Mouse (Mus musculus) stomach, embryonic 14.5 days (tissue): Measurements from ENCODE around the gene Gm21680. TPM values are rescaled to one million over a fixed set of nuclear protein-coding genes. Genes with fewer than 3 reads are reported as not detected.
"Not testable (repeated sequence)": the region's sequence is repeated elsewhere in the genome, so short reads cannot be mapped to it uniquely, and the experiment has no call there.

Experiments
- ATAC-seq: fragments of 200-750 bp; cut with Nextera tagmentation; 2 replicates; pipeline ENCODE4 v1.8.0; 2017; ENCODE audit warnings: low read depth, moderate TSS enrichment; ENCODE audit not compliant: insufficient number of reproducible peaks, insufficient read depth, low FRiP score
- H3K27ac ChIP-seq: fragments of 300-500 bp; sonication (generic); 2 replicates; pipeline ENCODE4 v1.5.1; 2014; ENCODE audit warnings: mild to moderate bottlenecking, low read length, moderate library complexity, mixed read lengths
- H3K27me3 ChIP-seq: fragments of 300-500 bp; sonication (generic); 2 replicates; pipeline ENCODE4 v1.6.1; 2014; ENCODE audit warnings: low read length, control low read depth, mixed read lengths; ENCODE audit not compliant: control insufficient read depth, insufficient read depth
- H3K36me3 ChIP-seq: fragments of 300-500 bp; sonication (generic); 2 replicates; pipeline ENCODE4 v1.6.1; 2014; ENCODE audit warnings: mild to moderate bottlenecking, control low read depth, low read length, moderate library complexity, mixed read lengths; ENCODE audit not compliant: control insufficient read depth, insufficient read depth
- H3K4me1 ChIP-seq: fragments of 300-500 bp; sonication (generic); 2 replicates; pipeline ENCODE4 v1.6.1; 2014; ENCODE audit warnings: low read length, control low read depth, mixed read lengths; ENCODE audit not compliant: control insufficient read depth, insufficient read depth
- H3K4me2 ChIP-seq: fragments of 300-500 bp; sonication (generic); replicated peaks from 2 replicates; pipeline ENCODE4 v1.6.1; 2014; ENCODE audit warnings: low read depth, low read length, control low read depth
- H3K4me3 ChIP-seq: fragments of 300-500 bp; sonication (generic); 2 replicates; pipeline ENCODE4 v1.5.1; 2014; ENCODE audit warnings: low read depth, low read length, control low read depth
- H3K9ac ChIP-seq: fragments of 300-500 bp; sonication (generic); replicated peaks from 2 replicates; pipeline ENCODE4 v1.6.1; 2014; ENCODE audit warnings: low read depth, mild to moderate bottlenecking, control low read depth, low read length, moderate library complexity, mixed read lengths
- H3K9me3 ChIP-seq: fragments of 300-500 bp; sonication (generic); 2 replicates; pipeline ENCODE4 v1.6.1; 2016; ENCODE audit warnings: low read depth, low read length, control low read depth; ENCODE audit not compliant: control insufficient read depth
- WGBS: fragments of 180-500 bp; shearing (Covaris S2); extraction: QIAGEN DNeasy Blood & Tissue Kit; methylation state at CpG from one replicate; pipeline ENCODE4 v1.1.7; 2014; 5-methylcytosine and 5-hydroxymethylcytosine counted together
- polyA plus RNA-seq: library from polyadenylated mRNA; unstranded; fragments of >200 nt; fragmentation: Nextera tagmentation; extraction: Ambion mirVana; gene quantifications from 2 replicates; pipeline ENCODE4 v1.2.1, GENCODE M21; 2014

Gm21680 gene
- polyA plus RNA-seq = 0.18 and 0.22 TPM in 2 replicates

- not testable (repeated sequence) for ATAC-seq, H3K27ac ChIP-seq, H3K4me2 ChIP-seq, H3K9me3 ChIP-seq, H3K36me3 ChIP-seq, H3K4me1 ChIP-seq, H3K9ac ChIP-seq, H3K4me3 ChIP-seq, H3K27me3 ChIP-seq
- no CpG with 5 or more reads among the region's 2 CpGs for WGBS
Measured at GRCm38 (mm10) chr5:25972563-25972962, at the start of gene Gm21680. Gene Gm21680 (minus strand): TSS chr5:25972663.

DNA sequence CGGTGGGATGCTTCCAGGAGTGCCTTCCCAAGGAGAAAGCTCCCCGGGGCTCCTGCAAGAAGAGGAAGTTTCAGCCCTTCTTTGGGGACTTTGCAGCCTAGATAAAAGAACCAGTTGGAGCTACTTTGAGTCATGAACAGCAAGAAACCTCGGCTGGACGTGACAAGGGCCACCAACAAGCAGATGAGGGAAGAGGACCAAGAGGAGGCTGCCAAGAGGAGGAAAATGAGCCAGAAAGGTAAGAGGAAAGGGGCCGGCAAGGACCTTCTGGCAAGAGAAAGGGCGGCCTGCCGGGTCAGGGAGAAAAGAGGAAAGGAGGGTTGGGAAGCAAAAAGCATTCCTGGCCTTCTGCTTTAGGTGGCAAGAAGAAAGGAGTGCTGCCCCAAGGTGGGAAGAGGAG lies 35.2 kb upstream of the Gm21680 start:
- not testable (repeated sequence) for H3K4me3 ChIP-seq, H3K4me1 ChIP-seq, H3K9me3 ChIP-seq, H3K36me3 ChIP-seq, H3K9ac ChIP-seq, H3K27ac ChIP-seq, H3K27me3 ChIP-seq, H3K4me2 ChIP-seq
- WGBS = 67% methylated on average over 6 of the region's 7 CpGs
- ATAC-seq = peak; percentile 23; the same call in 1 of the 2 replicates

GRCm38 (mm10) chr5:26006937-26007695 lies 34.7 kb upstream of the Gm21680 start:
- peak; percentile 71 for ATAC-seq
- not testable (repeated sequence) for H3K27ac ChIP-seq, H3K4me1 ChIP-seq, H3K27me3 ChIP-seq, H3K9me3 ChIP-seq, H3K9ac ChIP-seq, H3K36me3 ChIP-seq
- Histone ChIP-seq H3K4me3 (peak overlapping the region; percentile 5), H3K4me2 (peak overlapping the region; percentile 35)
- WGBS = 15% methylated on average over 44 of the region's 45 CpGs

- not testable (repeated sequence) for H3K4me1 ChIP-seq, H3K4me3 ChIP-seq, H3K9me3 ChIP-seq, H3K36me3 ChIP-seq, H3K9ac ChIP-seq, ATAC-seq, H3K27me3 ChIP-seq, H3K4me2 ChIP-seq, H3K27ac ChIP-seq
- 82% methylated on average over 1 of the region's 2 CpGs for WGBS
Measured at GRCm38 (mm10) chr5:26004698-26005097, 32.2 kb upstream of the Gm21680 start, which contains the start of gene Gm1979. Gene Gm1979 (minus strand): TSS chr5:26004798.

GRCm38 (mm10) chr5:25988550-25988949 lies 16.1 kb upstream of the Gm21680 start, which contains the start of gene Gm21698:
Gene Gm21698 (minus strand): TSS chr5:25988650.
- H3K9me3 ChIP-seq, H3K27ac ChIP-seq, H3K4me1 ChIP-seq, H3K36me3 ChIP-seq, H3K4me3 ChIP-seq, H3K4me2 ChIP-seq, ATAC-seq, H3K27me3 ChIP-seq, H3K9ac ChIP-seq: not testable (repeated sequence)
- no CpG with 5 or more reads among the region's 3 CpGs for WGBS

GRCm38 (mm10) chr5:25957050-25957449 lies 15.4 kb downstream of the Gm21680 start:
- not testable (repeated sequence) for H3K27ac ChIP-seq, H3K4me1 ChIP-seq, ATAC-seq, H3K27me3 ChIP-seq, H3K9me3 ChIP-seq, H3K4me3 ChIP-seq, H3K36me3 ChIP-seq, H3K9ac ChIP-seq
- H3K4me2 ChIP-seq = peak overlapping the region; percentile 26
- 50% methylated on average over 16 of the region's 17 CpGs for WGBS

- WGBS = 19% methylated on average over 31 of the region's 32 CpGs
- not testable (repeated sequence) for H3K4me3 ChIP-seq, ATAC-seq
Measured at GRCm38 (mm10) chr5:25956611-25957010, 15.9 kb downstream of the Gm21680 start.

DNA sequence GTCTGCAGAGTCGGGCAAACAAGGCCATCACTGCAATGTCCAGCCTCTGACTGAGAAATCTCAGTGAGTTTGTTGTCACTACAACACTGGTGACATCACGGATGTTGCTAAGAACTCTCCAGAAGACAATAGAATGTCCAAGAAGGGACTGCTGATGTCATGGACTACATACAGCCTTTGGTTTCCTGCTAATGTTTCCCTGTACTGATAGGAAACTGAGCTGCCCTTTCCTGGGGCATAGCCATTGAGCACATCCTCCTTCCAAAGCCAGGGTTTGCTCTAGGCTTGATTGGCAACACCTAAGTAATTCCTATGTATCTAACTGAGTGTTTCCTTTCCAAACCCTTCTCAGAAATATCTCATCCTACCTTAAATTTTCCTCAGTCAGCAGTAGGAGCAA lies 18.1 kb downstream of the Gm21680 start, which contains the start of gene Gm21671:
Gm21671 (minus strand) TSS at position 101 of the 400 bp plus-strand sequence.
- H3K9me3 ChIP-seq, ATAC-seq, H3K4me1 ChIP-seq, H3K36me3 ChIP-seq, H3K4me2 ChIP-seq, H3K27ac ChIP-seq, H3K27me3 ChIP-seq, H3K4me3 ChIP-seq, H3K9ac ChIP-seq: not testable (repeated sequence)
- WGBS = 78% methylated on average over 2 of the region's 2 CpGs

More at GRCm38 (mm10) chr5:25956611-25957010, 15.9 kb downstream of the Gm21680 start:
- not testable (repeated sequence) for H3K9me3 ChIP-seq, H3K9ac ChIP-seq, H3K36me3 ChIP-seq, H3K27ac ChIP-seq, H3K4me1 ChIP-seq, H3K27me3 ChIP-seq
- H3K4me2 ChIP-seq = peak overlapping the region; percentile 26
